Mouse (Mus musculus): ENCODE results near the gene Dnah11.

DNA sequence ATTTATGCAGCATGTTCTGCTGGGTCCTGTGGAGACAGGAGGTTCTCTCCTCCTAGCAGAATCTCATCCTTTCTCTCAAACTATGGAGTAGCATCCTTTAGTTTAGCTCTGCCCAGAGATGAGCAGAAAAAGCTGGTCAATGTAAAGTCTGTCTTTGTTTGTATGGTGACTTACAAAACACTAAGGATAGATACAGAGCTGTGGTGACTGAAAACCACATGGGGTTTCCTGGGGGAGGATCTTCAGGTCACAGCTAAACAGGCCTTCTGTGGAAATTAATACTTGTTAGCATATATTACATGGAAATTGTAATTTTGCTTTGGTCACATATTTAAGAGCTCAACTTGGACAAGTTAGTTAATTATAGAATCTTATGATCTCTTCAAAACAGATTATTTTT, 239.6 kb downstream of the Dnah11 start:
- TF ChIP-seq POLR2A (IDR thresholded peaks at IDR 0.05; ENCODE audit: low read depth, low read length) (no peak), CTCF (conservative IDR thresholded peaks at IDR 0.05; ENCODE audit: insufficient read depth, insufficient read length, low read depth, low read length) (no peak)
